Mouse (Mus musculus): ENCODE measurements around the gene Slc26a8. TPM values are rescaled to one million over a fixed set of nuclear protein-coding genes. Genes with fewer than 3 reads are reported as not detected.

Gene Slc26a8
- total and polyA plus RNA-seq, 2 experiments from 2014 or later = 1.8 to 4.4 TPM

DNA sequence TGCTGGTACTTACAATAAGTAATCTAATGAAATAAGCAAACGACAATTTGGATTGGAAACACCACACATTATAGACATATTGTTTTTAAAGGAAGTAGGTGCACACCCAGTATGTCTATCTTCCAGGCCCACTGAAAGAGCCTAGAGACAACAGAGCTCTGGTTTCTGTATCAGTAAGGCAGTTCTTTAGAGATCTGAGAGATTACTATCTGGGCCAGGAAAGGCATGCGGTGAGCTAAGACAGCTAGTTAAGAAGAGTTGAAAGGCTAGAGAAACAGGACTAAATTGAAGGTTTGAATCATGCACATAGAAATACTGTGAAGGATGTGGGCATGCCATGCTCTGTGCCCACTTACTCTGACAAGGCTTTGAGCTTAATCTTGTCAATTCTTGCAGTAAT, 77.4 kb downstream of the Slc26a8 start:
- H3K4me1 ChIP-seq (ENCODE audit: insufficient read depth, low read length) = no peaks in the 10 kb centered on the region
- H3K4me3 ChIP-seq (ENCODE audit: low read depth, low read length) = no peak overlapping the region
- no peak for TF ChIP-seq CTCF (IDR thresholded peaks at IDR 0.05)
- H3K27me3 ChIP-seq (ENCODE audit: insufficient read depth, low read length) = no peaks in the 10 kb centered on the region
- no peak overlapping the region for H3K4me2 ChIP-seq (ENCODE audit: low read depth, low read length, poor library complexity, severe bottlenecking)
- DNase-seq (ENCODE audit: low spot score) (no peak), ATAC-seq (ENCODE audit: low FRiP score) (no peak)
- 84% methylated on average over 2 of the region's 2 CpGs for WGBS
- no peak overlapping the region for H3K27ac ChIP-seq (ENCODE audit: low read depth, low read length)
- H3K9ac ChIP-seq (replicated peaks; ENCODE audit: low read length, poor library complexity, severe bottlenecking) = no peak overlapping the region
- no peaks in the 10 kb centered on the region for H3K9me3 ChIP-seq (ENCODE audit: low read length)
- H3K36me3 ChIP-seq (ENCODE audit: insufficient read depth, low read length) = peaks cover 4% of the 10 kb centered on the region; the same call in 1 of the 2 replicates

DNA sequence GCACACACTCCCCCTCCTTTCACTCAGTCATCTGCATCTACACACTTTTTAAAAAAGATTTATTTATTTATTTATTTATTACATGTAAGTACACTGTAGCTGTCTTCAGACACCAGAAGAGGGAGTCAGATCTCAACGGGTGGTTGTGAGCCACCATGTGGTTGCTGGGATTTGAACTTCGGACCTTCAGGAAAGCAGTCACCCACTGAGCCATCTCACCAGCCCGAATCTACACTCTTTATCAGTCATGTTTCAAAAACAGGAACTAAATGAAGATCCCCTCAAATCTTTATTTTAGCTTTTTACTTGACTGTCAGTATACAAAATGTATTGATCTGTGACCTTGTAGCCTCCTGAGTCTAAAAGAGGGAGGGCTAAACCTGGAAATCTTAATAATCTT, 80.5 kb downstream of the Slc26a8 start:
- H3K9me3 ChIP-seq (ENCODE audit: low read length) = no peaks in the 10 kb centered on the region
- H3K27ac ChIP-seq (ENCODE audit: low read depth, low read length) = no peak overlapping the region
- H3K4me2 ChIP-seq (ENCODE audit: low read depth, low read length, poor library complexity, severe bottlenecking) = no peak overlapping the region
- WGBS = 84% methylated on average over 3 of the region's 3 CpGs
- H3K4me1 ChIP-seq (ENCODE audit: insufficient read depth, low read length) = no peaks in the 10 kb centered on the region
- no peak overlapping the region for H3K4me3 ChIP-seq (ENCODE audit: low read depth, low read length)
- ATAC-seq (ENCODE audit: low FRiP score) (no peak), DNase-seq (ENCODE audit: low spot score) (no peak)
- no peaks in the 10 kb centered on the region for H3K27me3 ChIP-seq (ENCODE audit: insufficient read depth, low read length)
- peaks cover 17% of the 10 kb centered on the region for H3K36me3 ChIP-seq (ENCODE audit: insufficient read depth, low read length)
- H3K9ac ChIP-seq (replicated peaks; ENCODE audit: low read length, poor library complexity, severe bottlenecking) = no peak overlapping the region
- TF ChIP-seq CTCF (IDR thresholded peaks at IDR 0.05) = no peak; the same call in 1 of the 2 replicates

DNA sequence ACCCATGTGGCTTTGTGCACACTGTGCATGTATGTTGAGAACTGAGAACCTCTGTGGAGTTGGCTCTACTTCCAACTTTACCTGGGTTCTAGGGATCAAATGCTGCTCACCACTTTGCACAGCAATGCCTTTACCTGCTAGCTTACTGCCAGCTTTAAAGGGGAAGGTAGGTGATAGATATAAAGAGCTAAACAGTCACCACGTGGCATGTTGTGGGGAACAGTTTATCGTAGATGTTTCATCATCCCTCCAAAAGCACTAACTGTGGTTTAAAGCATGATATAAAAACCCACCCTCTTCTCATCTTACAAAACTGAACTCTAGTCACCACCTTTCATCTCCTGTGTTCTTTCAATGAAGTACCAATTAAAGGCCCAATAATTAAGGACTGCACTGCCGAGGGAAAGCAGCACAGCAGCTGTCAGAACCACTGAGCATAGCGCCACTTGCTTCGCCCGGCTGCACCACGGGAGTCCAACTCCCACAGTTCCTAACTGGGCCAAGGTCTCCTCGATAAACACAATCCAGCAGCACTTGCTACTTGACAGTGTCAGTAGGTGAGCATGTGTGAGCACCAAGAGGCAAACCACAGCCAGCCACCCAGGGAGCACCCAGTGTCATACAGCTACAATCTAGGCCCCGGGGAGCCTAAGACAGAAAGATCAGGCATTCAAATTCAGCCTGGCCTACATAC, 88.3 kb downstream of the Slc26a8 start:
- Histone ChIP-seq H3K9me3 (ENCODE audit: low read length) (no peaks in the 10 kb centered on the region), H3K4me1 (ENCODE audit: insufficient read depth, low read length) (no peaks in the 10 kb centered on the region), H3K9ac (replicated peaks; ENCODE audit: low read length, poor library complexity, severe bottlenecking) (no peak overlapping the region), H3K27me3 (ENCODE audit: insufficient read depth, low read length) (no peaks in the 10 kb centered on the region), H3K4me3 (ENCODE audit: low read depth, low read length) (no peak overlapping the region), H3K36me3 (ENCODE audit: insufficient read depth, low read length) (peaks cover 81% of the 10 kb centered on the region), H3K4me2 (ENCODE audit: low read depth, low read length, poor library complexity, severe bottlenecking) (no peak overlapping the region), H3K27ac (ENCODE audit: low read depth, low read length) (no peak overlapping the region)
- ATAC-seq (ENCODE audit: low FRiP score) (no peak), DNase-seq (ENCODE audit: low spot score) (no peak)
- TF ChIP-seq CTCF (IDR thresholded peaks at IDR 0.05) = no peak
- 85% methylated on average over 9 of the region's 9 CpGs for WGBS

DNA sequence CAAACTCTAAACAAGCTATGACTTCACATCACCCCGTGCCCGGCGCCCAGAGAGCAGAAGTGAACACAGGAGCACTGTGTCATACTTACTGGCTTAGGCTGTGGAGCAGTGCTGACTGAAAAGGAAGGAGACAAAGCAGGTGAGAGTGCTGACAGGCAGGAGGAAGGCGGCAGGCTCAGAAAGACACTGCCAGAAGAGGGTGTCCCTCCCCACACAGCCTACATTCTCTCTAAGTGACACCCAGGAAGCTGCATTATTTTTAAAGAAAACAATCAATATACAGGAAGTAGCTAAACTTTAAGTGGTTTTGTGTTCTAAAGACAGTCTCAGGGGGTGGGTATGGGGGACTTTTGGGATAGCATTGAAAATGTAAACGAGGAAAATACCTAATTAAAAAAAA, 89.3 kb downstream of the Slc26a8 start:
- no peaks in the 10 kb centered on the region for H3K9me3 ChIP-seq (ENCODE audit: low read length)
- TF ChIP-seq CTCF (IDR thresholded peaks at IDR 0.05) = no peak
- H3K4me2 ChIP-seq (ENCODE audit: low read depth, low read length, poor library complexity, severe bottlenecking) = no peak overlapping the region
- H3K9ac ChIP-seq (replicated peaks; ENCODE audit: low read length, poor library complexity, severe bottlenecking) = no peak overlapping the region
- no peaks in the 10 kb centered on the region for H3K4me1 ChIP-seq (ENCODE audit: insufficient read depth, low read length)
- no peaks in the 10 kb centered on the region for H3K27me3 ChIP-seq (ENCODE audit: insufficient read depth, low read length)
- no peak for DNase-seq (ENCODE audit: low spot score)
- ATAC-seq (ENCODE audit: low FRiP score) = no peak
- H3K36me3 ChIP-seq (ENCODE audit: insufficient read depth, low read length) = peaks cover 77% of the 10 kb centered on the region
- 93% methylated on average over 5 of the region's 5 CpGs for WGBS
- no peak overlapping the region for H3K27ac ChIP-seq (ENCODE audit: low read depth, low read length)
- no peak overlapping the region for H3K4me3 ChIP-seq (ENCODE audit: low read depth, low read length)

DNA sequence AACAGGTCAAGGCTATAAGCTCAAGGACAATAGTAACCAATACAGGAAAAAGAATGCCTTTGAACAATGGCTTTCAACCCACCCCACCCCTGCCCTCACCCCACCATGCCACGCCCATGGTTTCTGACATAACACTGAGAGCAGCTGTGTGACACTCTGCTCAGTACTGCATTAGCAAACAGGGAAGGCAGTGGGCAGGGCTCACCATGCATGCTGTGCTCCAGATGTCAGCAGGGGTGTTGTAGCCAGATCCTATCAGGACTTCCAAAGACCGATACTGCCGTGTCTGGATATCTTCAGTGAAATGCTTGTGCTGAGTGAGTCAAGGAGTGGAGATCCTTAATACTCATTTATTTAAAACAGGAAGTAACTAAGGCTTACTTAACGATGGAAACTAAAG, 96.1 kb downstream of the Slc26a8 start:
- H3K27me3 ChIP-seq (ENCODE audit: insufficient read depth, low read length) = no peaks in the 10 kb centered on the region
- H3K9ac ChIP-seq (replicated peaks; ENCODE audit: low read length, poor library complexity, severe bottlenecking) = no peak overlapping the region
- no peaks in the 10 kb centered on the region for H3K4me1 ChIP-seq (ENCODE audit: insufficient read depth, low read length)
- H3K36me3 ChIP-seq (ENCODE audit: insufficient read depth, low read length) = peaks cover 59% of the 10 kb centered on the region
- ATAC-seq (ENCODE audit: low FRiP score) = no peak
- H3K4me3 ChIP-seq (ENCODE audit: low read depth, low read length) = no peak overlapping the region
- no peak overlapping the region for H3K27ac ChIP-seq (ENCODE audit: low read depth, low read length)
- TF ChIP-seq CTCF (IDR thresholded peaks at IDR 0.05) = no peak
- DNase-seq (ENCODE audit: low spot score) = no peak
- no peaks in the 10 kb centered on the region for H3K9me3 ChIP-seq (ENCODE audit: low read length)
- no peak overlapping the region for H3K4me2 ChIP-seq (ENCODE audit: low read depth, low read length, poor library complexity, severe bottlenecking)
- WGBS = 78% methylated on average over 4 of the region's 4 CpGs

DNA sequence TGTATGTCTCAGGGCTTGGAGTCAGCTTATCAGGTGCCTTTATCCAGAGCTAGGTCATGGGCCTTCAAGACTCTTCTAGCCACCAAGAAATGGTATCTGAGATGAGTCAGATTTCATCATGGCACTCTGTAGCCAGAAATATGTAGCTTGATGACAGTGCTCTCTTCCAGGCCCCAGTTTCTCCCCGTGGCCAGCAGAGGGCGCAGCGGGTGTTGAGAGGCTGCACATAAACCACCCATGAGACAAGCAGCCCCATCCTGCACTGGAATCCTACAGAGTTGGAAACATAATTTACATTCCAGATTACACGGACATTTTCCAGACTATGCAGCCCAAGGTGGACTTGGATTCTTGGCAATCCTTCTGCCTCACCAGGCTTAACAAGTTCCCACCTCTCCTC, 97.0 kb downstream of the Slc26a8 start:
- ATAC-seq (ENCODE audit: low FRiP score) = no peak
- H3K36me3 ChIP-seq (ENCODE audit: insufficient read depth, low read length) = peaks cover 61% of the 10 kb centered on the region

More for the DNA sequence above, 97.0 kb downstream of the Slc26a8 start:
- peak; percentile 90 for TF ChIP-seq CTCF (IDR thresholded peaks at IDR 0.05)
- Histone ChIP-seq H3K4me1 (ENCODE audit: insufficient read depth, low read length) (no peaks in the 10 kb centered on the region), H3K27me3 (ENCODE audit: insufficient read depth, low read length) (no peaks in the 10 kb centered on the region), H3K4me2 (ENCODE audit: low read depth, low read length, poor library complexity, severe bottlenecking) (no peak overlapping the region), H3K9ac (replicated peaks; ENCODE audit: low read length, poor library complexity, severe bottlenecking) (no peak overlapping the region), H3K4me3 (ENCODE audit: low read depth, low read length) (no peak overlapping the region), H3K9me3 (ENCODE audit: low read length) (no peaks in the 10 kb centered on the region), H3K27ac (ENCODE audit: low read depth, low read length) (no peak overlapping the region)
- peak; percentile 70 for DNase-seq (ENCODE audit: low spot score)
- WGBS = 7% methylated on average over 4 of the region's 4 CpGs

Data from midbrain, postnatal 0 days (tissue).